Mouse (Mus musculus) forebrain, embryonic 14.5 days (tissue): ENCODE measurements at regions not wholly inside any gene's neighbourhood (a gene's known extent, or its start where the extent isn't known, plus 50 kb on each side); places are given as distances from the start of the nearest gene placed in this dataset.

Source experiments
- ATAC-seq: fragments of 200-750 bp; cut with Nextera tagmentation; 2 replicates; pipeline ENCODE4 v1.8.0; 2017; ENCODE audit warnings: mild to moderate bottlenecking, moderate library complexity
- DNase-seq: peaks from one replicate; pipeline ENCODE4 v3.0.0-alpha.2; 2015; ENCODE audit warnings: low spot score
- H3K27ac ChIP-seq: fragments of 300-500 bp; sonication (generic); 2 replicates; pipeline ENCODE4 v1.5.1; 2014; ENCODE audit warnings: low read depth, mild to moderate bottlenecking, control low read depth, low read length, moderate library complexity
- H3K27me3 ChIP-seq: fragments of 300-500 bp; sonication (generic); replicated peaks from 2 replicates; pipeline ENCODE4 v1.6.1; 2014; ENCODE audit warnings: low read length, control low read depth, mixed read lengths; ENCODE audit not compliant: control insufficient read depth, insufficient read depth
- H3K36me3 ChIP-seq: fragments of 300-500 bp; sonication (generic); 2 replicates; pipeline ENCODE4 v1.6.1; 2014; ENCODE audit warnings: low read length, control low read depth; ENCODE audit not compliant: control insufficient read depth, insufficient read depth
- H3K4me1 ChIP-seq: fragments of 300-500 bp; sonication (generic); 2 replicates; pipeline ENCODE4 v1.6.1; 2014; ENCODE audit warnings: antibody characterized with exemption, low read length, control low read depth; ENCODE audit not compliant: control insufficient read depth, insufficient read depth
- H3K4me2 ChIP-seq: fragments of 300-500 bp; sonication (generic); 2 replicates; pipeline ENCODE4 v1.6.1; 2014; ENCODE audit warnings: mild to moderate bottlenecking, control low read depth, low read length
- H3K4me3 ChIP-seq: fragments of 300-500 bp; sonication (generic); 2 replicates; pipeline ENCODE4 v1.5.1; 2014; ENCODE audit warnings: low read depth, low read length, control low read depth
- H3K9ac ChIP-seq: fragments of 300-500 bp; sonication (generic); 2 replicates; pipeline ENCODE4 v1.6.1; 2014; ENCODE audit warnings: mild to moderate bottlenecking, low read length, control low read depth, moderate library complexity
- H3K9me3 ChIP-seq: fragments of 300-500 bp; sonication (generic); replicated peaks from 2 replicates; pipeline ENCODE4 v1.6.1; 2016; ENCODE audit warnings: low read length, control low read depth, mixed read lengths; ENCODE audit not compliant: control insufficient read depth
- WGBS: fragments of 180-500 bp; shearing (Covaris S2); extraction: QIAGEN DNeasy Blood & Tissue Kit; methylation state at CpG from one replicate; pipeline ENCODE4 v1.1.7; 2014; 5-methylcytosine and 5-hydroxymethylcytosine counted together

DNA sequence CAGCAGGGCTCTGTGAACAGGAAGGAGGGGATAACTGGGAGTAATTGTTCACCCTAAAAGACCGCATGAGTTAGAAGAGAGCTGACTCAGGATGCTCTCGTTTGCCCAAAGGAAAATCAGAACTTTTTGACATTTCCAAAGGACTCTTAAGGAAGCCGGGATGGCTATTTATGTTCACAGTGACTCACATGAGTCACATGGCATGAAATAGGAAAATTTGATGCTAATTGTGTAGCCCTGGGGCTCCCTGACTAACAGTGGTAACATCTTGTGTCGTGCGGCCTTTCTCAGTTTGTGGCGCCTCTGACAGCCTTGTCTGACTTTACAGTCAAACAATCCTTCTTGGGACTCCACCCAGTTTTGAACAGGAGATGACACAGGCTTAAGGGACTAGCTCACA, 51.9 kb upstream of the Cacna1a start:
- H3K27me3 ChIP-seq = peaks cover 11% of the 10 kb centered on the region; the same call in 1 of the 2 replicates

GRCm38 (mm10) chr8:84334333-84334732, 53.9 kb upstream of the Cacna1a start:
- WGBS = 40% methylated on average over 5 of the region's 5 CpGs

More for the DNA sequence above, 51.9 kb upstream of the Cacna1a start:
- WGBS = 83% methylated on average over 6 of the region's 6 CpGs
- Histone ChIP-seq H3K36me3 (no peaks in the 10 kb centered on the region), H3K4me3 (no peak overlapping the region), H3K4me2 (no peak overlapping the region), H3K27ac (no peak overlapping the region), H3K4me1 (no peaks in the 10 kb centered on the region), H3K9me3 (no peaks in the 10 kb centered on the region), H3K9ac (no peak overlapping the region)
- ATAC-seq (no peak), DNase-seq (no peak)

DNA sequence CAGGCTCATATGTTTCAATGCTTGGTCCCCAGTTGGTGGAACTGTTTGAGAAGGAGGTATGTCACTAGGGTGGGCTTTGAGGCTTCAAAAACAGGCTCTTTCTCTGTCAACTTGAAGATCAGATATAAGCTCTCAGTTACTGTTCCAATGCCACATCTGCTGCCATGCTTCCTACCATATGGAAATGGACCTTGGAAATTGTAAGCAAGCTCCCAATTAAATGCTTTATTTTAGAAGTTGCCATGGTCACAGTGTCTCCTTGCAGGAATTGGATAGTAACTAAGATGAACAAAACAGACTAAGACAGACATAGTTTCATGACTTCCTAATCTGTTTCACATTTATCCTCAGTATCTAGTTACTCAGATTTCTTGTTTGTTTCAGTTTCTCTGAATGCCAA, 56.7 kb upstream of the Cacna1a start:
- DNase-seq = no peak
- Histone ChIP-seq H3K4me2 (no peak overlapping the region), H3K4me1 (no peaks in the 10 kb centered on the region)

More at GRCm38 (mm10) chr8:84334333-84334732, 53.9 kb upstream of the Cacna1a start:
- Histone ChIP-seq H3K36me3 (no peaks in the 10 kb centered on the region), H3K27ac (no peak overlapping the region), H3K4me3 (no peak overlapping the region), H3K9me3 (no peaks in the 10 kb centered on the region), H3K27me3 (peaks cover 11% of the 10 kb centered on the region; the same call in 1 of the 2 replicates), H3K4me2 (no peak overlapping the region), H3K9ac (no peak overlapping the region; the same call in 1 of the 2 replicates), H3K4me1 (no peaks in the 10 kb centered on the region)
- DNase-seq = peak; percentile 53
- ATAC-seq = 0 out of 2 replicates have a peak, but pooled peaks have one; percentile 34

GRCm38 (mm10) chr8:84329535-84329934, 58.7 kb upstream of the Cacna1a start:
- no peak overlapping the region for H3K4me2 ChIP-seq
- H3K4me1 ChIP-seq = no peaks in the 10 kb centered on the region
- DNase-seq (no peak), ATAC-seq (no peak)
- no peak overlapping the region for H3K27ac ChIP-seq
- no peak overlapping the region for H3K4me3 ChIP-seq
- no peaks in the 10 kb centered on the region for H3K27me3 ChIP-seq
- no peak overlapping the region for H3K9ac ChIP-seq
- no peaks in the 10 kb centered on the region for H3K9me3 ChIP-seq
- WGBS = 77% methylated on average over 8 of the region's 8 CpGs
- H3K36me3 ChIP-seq = no peaks in the 10 kb centered on the region

More for the DNA sequence above, 56.7 kb upstream of the Cacna1a start:
- Histone ChIP-seq H3K27me3 (no peaks in the 10 kb centered on the region), H3K36me3 (no peaks in the 10 kb centered on the region), H3K9me3 (no peaks in the 10 kb centered on the region), H3K4me3 (no peak overlapping the region), H3K9ac (no peak overlapping the region), H3K27ac (no peak overlapping the region)
- no peak for ATAC-seq

- Histone ChIP-seq H3K4me2 (no peak overlapping the region), H3K27me3 (no peaks in the 10 kb centered on the region), H3K9me3 (no peaks in the 10 kb centered on the region), H3K9ac (no peak overlapping the region), H3K4me1 (no peaks in the 10 kb centered on the region), H3K4me3 (no peak overlapping the region), H3K27ac (no peak overlapping the region), H3K36me3 (no peaks in the 10 kb centered on the region)
- DNase-seq = no peak
- no peak for ATAC-seq
- 77% methylated on average over 9 of the region's 10 CpGs for WGBS
Measured at GRCm38 (mm10) chr8:84322761-84323160, 52.6 kb upstream of the Ccdc130 start.

DNA sequence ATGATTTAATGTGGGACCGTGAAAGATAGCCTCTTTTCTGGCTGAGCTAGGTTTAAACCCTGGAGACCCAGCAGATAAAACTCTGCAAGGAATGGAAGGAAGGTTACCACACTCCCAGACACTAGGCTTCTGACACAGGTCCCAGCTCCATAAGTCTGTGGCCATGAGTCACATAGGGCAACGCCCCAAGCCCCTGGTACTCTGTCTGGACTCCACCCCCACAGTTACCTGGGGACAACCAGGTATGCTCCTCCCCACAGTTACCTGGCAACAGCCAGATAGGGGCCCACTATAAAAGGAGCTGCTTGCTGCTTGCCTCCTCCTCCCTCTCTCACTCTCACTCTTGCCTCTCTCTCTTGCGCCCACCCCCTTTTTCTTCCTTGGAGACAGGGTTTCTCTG, 51.7 kb upstream of the Ccdc130 start:
- DNase-seq = no peak
- no peak overlapping the region for H3K4me3 ChIP-seq
- WGBS = 69% methylated on average over 3 of the region's 3 CpGs
- H3K36me3 ChIP-seq = no peaks in the 10 kb centered on the region
- H3K4me1 ChIP-seq = no peaks in the 10 kb centered on the region
- no peaks in the 10 kb centered on the region for H3K27me3 ChIP-seq
- H3K9me3 ChIP-seq = no peaks in the 10 kb centered on the region
- no peak overlapping the region for H3K4me2 ChIP-seq
- no peak for ATAC-seq
- no peak overlapping the region for H3K9ac ChIP-seq
- no peak overlapping the region for H3K27ac ChIP-seq
